Mouse (Mus musculus): Measurements from ENCODE around the gene Gm20661. TPM values are rescaled to one million over a fixed set of nuclear protein-coding genes. Genes with fewer than 3 reads are reported as not detected.

The Gm20661 gene
- polyA plus RNA-seq, 1 experiment from 2014 or later: not detected

DNA sequence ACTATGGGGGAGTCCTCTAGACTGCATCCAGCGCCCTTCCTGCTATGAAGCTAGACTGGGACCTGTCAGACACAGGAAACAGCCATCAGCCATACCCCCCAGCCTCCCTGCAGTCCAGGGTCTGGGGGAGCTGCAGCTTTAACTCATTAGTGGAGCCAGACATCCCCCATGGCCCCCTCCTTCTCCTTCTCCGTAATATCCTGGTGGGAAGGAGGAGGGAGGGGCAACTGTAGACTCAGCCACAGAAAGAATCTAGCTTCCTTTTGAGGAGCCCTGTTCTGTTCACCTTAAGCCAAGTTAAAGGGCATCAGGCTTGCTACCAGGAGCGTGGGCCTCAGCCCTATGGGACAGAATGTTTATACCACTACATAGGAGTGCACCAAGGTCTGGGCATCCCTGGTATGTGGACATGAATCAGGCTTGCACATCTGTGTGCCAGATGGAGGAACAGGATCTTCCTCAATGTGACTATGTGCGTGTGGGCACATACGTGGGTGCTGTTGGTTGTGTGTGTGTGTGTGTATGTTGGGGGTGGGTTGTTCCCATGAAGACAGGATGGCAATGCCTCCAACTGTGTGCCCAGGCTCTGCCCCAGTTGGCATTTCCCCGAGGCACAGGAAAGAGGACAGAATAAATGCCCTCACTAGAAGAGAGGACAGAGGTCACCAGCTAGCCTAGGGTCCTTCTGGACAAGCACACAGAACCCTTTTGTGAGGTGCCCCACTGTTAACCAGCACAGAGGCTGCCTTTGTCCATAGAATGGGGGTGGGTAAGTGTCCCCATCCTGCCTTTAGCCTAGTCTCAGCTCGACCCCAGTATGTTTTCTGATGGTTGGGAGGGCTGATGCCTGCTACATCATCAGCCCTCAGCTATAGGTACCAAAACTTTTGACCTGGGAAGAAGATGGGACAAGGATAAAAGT is 913 bp upstream of the Gm20661 start:
- DNase-seq (ENCODE audit: low read depth, low spot score) (no peak), ATAC-seq (no peak)
- CTCF ChIA-PET: interaction anchor here (1.2 to 1.5 kb wide), 2 partner anchors 8 to 77 kb away, joined by 3 to 5 read pairs; no protein-coding TSS in a partner anchor
- POLR2A ChIA-PET: interaction anchor here (1.2 to 1.6 kb wide), 2 partner anchors 17 to 19 kb away, joined by 3 to 4 read pairs; no protein-coding TSS in a partner anchor
- TF ChIP-seq CTCF (IDR thresholded peaks at IDR 0.05): no peak
- in situ Hi-C loops (cut with MboI; ENCODE audit: low pct_unique_long_range_greater_than_20kb): no loop called here
- no peaks in the 10 kb centered on the region for H3K27me3 ChIP-seq

DNA sequence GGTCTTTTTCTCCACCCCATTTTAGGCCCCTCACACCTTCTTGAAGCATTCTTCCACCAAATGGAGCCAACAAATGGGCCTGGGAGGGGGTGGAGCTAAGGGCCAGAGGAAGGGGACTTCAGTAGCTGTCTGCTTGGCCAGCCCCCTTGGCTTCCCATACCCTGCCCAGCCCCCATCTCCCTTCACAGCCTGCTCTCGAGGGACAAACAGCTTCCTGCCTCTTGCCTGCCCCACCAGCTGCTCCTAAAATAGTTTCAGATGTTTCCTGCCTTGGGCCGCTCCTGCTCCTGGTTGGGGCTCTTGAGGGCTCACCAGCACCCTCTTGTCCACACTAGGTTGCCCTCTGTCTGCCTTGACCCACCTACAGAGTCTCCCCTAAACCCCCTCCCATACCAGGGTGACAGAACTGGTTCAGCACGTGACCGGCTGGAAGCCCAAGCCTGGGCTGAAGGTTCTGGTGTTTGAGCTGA is 598 bp downstream of the Gm20661 start:
- DNase-seq (ENCODE audit: low read depth, low spot score) (no peak), ATAC-seq (no peak)
- in situ Hi-C loops (cut with MboI; ENCODE audit: low pct_unique_long_range_greater_than_20kb): no loop called here
- no peaks in the 10 kb centered on the region for H3K27me3 ChIP-seq
- no peak for TF ChIP-seq CTCF (IDR thresholded peaks at IDR 0.05)
- POLR2A ChIA-PET: interaction anchor here (1.0 kb wide), 1 partner anchor 8 kb away, joined by 3 read pairs; the partner anchor contains the start of gene Uba7
- CTCF ChIA-PET: interaction anchor here (1.0 to 1.2 kb wide), 2 partner anchors 9 to 20 kb away, joined by 3 read pairs; no protein-coding TSS in a partner anchor

DNA sequence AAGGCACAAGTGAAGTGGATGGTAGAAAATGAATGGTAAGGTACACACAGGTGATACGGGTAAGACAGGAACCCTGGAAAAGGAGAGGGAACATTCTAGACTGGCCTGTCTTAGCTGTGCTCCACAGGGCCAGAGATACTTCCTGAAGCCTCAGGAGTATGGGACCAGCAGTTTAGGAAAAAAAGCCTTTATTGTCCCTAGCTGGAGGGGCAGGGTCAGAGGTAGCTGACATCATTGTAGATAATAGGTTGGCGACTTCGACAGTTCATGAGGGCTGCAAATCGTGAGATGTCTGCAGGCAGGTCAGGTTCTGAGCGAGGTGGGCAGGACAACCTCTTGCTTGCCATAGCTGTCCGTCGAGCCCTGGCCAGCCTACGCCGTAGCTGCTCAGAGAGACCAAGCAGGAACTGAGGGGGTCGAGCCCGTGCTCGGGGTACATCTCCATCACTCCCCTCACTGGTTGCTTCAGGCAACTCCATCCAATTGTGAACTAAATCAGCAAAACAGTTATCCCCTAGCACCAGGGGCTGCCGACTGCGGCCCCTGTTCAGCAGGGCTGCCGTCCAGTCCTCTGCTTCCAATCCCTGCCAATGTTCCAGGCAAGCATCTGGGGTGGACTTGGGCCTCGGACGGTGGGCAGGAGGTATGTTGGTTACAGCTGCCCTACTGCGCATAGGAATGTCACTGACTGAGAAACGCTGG is 1.3 kb downstream of the Gm20661 start:
- no peak for TF ChIP-seq CTCF (IDR thresholded peaks at IDR 0.05)
- ChIA-PET POLR2A (interaction anchor here (0.6 to 1.0 kb wide), 2 partner anchors 9 to 10 kb away, joined by 3 to 9 read pairs; partner anchors contain the start of gene Uba7), CTCF (no interaction called here)
- in situ Hi-C loops (cut with MboI; ENCODE audit: low pct_unique_long_range_greater_than_20kb): no loop called here
- H3K27me3 ChIP-seq: no peaks in the 10 kb centered on the region
- DNase-seq (ENCODE audit: low read depth, low spot score) (no peak), ATAC-seq (no peak)

DNA sequence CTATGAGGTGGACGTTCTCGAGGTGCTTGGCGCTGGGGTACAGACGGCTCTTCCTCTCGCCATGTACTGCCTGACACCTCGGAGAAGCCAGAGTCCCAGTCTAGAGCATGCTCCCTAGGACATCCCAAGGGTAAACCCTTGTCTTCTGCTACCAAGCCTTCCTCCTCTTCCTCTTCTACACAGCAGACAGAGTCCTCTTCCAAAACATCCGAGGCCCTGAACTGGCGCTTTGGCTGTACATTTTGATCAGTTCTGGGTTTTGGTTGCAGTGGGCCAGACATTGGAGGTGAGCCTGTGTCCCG is 1.8 kb downstream of the Gm20661 start:
- no peak for TF ChIP-seq CTCF (IDR thresholded peaks at IDR 0.05)
- DNase-seq (ENCODE audit: low read depth, low spot score): no peak
- in situ Hi-C loops (cut with MboI; ENCODE audit: low pct_unique_long_range_greater_than_20kb): no loop called here
- CTCF ChIA-PET: no interaction called here
- ATAC-seq: no peak
- no peaks in the 10 kb centered on the region for H3K27me3 ChIP-seq
- POLR2A ChIA-PET: no interaction called here

DNA sequence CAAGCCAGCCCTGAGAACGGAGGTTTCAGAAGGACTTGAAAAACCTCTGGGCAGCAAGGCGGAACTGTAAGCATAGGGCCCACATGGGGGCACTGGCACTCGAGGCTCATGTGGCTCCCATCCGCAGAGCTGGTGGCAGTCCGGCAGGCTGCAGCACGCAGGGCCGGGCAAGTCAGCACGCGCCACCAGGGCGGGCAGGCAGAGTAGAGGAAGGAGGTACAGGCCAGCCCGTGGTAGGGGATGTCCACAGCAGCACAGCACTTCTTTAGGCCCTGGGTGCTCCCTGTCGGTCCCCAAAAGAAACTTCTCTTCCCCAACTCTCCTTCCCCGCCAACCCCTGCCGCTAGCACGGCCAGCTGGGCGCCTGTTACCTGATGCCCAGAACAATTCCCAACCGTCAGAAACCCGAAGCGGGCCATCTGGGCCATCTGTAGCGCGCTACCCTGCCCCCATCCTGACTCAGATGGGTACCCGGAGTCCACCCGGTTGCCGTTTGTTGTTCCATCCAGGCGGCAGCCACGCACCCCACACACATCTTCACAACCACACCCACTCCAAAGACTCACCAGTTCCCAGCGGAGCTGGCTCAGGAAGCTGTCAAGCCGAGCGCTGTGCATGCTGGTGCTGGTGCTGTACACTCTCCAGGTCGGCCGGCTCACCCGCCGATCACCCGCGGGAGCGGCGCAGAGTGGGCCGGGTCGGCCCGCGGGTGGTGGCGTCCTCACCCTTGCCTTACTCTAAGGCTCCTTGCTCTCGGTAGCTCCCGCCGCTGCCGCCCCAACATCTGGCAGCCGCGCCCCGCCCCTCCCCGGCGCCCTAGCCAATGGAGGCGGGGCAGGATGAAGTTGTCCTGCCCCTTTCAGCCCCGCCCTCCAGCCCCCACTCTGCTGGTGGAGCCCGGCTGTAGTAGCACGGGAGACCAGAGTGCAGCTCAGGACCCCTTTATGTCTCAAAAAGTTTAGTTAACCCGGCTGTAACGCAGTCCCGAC is 2.6 kb downstream of the Gm20661 start, which contains the start of gene Inka1:
Inka1 (minus strand) TSS at position 749 of the 989 bp plus-strand sequence.
- no peak for TF ChIP-seq CTCF (IDR thresholded peaks at IDR 0.05)
- POLR2A ChIA-PET: interaction anchor here (1.2 kb wide), 1 partner anchor 9 kb away, joined by 3 read pairs; no protein-coding TSS in a partner anchor
- in situ Hi-C loops (cut with MboI; ENCODE audit: low pct_unique_long_range_greater_than_20kb): no loop called here
- H3K27me3 ChIP-seq: no peaks in the 10 kb centered on the region
- CTCF ChIA-PET: interaction anchor here (1.2 kb wide), 1 partner anchor 10 kb away, joined by 3 read pairs; the partner anchor contains the start of gene Uba7
- DNase-seq (ENCODE audit: low read depth, low spot score) (no peak), ATAC-seq (peak; percentile 78)

DNA sequence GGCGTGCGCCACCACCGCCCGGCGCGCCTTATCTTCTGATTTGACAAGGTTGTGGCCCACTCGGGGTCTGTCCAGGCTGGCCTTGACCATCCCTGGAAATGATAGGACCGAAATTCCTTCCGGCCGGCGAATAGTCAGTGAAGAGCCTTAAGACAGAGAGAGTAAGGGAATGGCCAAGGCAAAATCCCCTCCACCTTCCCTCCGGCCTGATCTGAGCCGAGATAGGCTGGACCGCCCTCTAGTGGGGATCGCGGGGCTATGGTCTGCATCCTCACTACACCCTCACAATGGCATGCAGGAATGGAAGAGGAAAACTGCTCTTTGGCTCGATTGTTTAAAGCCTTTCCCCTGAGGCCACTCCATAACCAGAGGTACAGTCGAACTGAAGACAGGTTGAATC is 3.5 kb downstream of the Gm20661 start:
- no peaks in the 10 kb centered on the region for H3K27me3 ChIP-seq
- in situ Hi-C loops (cut with MboI; ENCODE audit: low pct_unique_long_range_greater_than_20kb): no loop called here
- no peak for TF ChIP-seq CTCF (IDR thresholded peaks at IDR 0.05)
- POLR2A ChIA-PET: interaction anchor here (1.0 to 1.2 kb wide), 2 partner anchors 10 to 12 kb away, joined by 3 read pairs; no protein-coding TSS in a partner anchor
- no peak for DNase-seq (ENCODE audit: low read depth, low spot score)
- CTCF ChIA-PET: interaction anchor here (1.2 to 1.5 kb wide), 2 partner anchors 10 to 11 kb away, joined by 3 to 5 read pairs; partner anchors contain the start of gene Uba7
- ATAC-seq: peak; percentile 69

DNA sequence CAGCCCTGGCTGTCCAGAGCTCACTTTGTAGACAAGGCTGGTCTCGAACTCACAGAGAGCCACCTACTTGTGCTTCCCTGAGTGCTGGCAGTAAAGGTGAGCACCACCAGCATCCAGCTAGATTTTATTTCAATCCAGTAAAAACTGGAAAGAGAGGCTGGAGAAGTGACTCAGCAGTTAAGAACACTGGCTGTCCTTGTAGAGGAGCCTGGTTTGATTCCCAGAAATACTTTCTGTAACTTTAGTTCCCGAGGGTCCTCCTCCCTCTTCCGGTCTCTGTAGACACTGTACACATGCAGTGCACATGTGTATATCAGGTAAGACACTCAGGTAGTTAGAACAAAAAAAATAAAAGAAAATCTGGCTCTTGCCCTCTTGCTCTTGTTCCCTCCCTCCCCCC is 5.1 kb downstream of the Gm20661 start:
- ATAC-seq (no peak), DNase-seq (ENCODE audit: low read depth, low spot score) (no peak)
- no peak for TF ChIP-seq CTCF (IDR thresholded peaks at IDR 0.05)
- in situ Hi-C loops (cut with MboI; ENCODE audit: low pct_unique_long_range_greater_than_20kb): no loop called here
- POLR2A ChIA-PET: interaction anchor here (0.7 kb wide), 2 partner anchors 16 to 91 kb away, joined by 3 read pairs; no protein-coding TSS in a partner anchor
- H3K27me3 ChIP-seq: no peaks in the 10 kb centered on the region
- CTCF ChIA-PET: interaction anchor here (1.0 to 1.9 kb wide), 5 partner anchors 12 to 84 kb away, joined by 3 to 9 read pairs (median 4); no protein-coding TSS in a partner anchor

DNA sequence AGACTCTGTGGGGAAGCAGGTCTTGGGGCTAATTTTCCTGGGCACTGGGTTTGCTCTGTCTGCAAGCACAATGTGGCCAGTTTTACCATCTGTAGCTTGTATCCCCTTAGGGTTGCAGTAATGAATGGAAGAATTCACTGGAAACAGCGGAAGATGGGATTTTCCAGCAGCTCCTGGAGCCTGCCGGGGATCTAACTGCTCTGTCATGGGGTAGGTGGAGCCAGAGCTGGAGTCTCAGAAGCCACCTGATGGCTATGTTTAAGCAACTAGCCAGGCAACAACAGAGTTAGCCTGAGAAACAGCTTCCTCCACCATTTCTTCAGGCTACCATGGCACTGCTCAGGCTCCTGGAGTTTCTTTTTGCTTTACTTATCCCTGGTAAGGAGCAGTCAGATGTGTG is 9.3 kb downstream of the Gm20661 start, which contains the start of gene Cdhr4:
Cdhr4 (plus strand) TSS at position 301 of the 400 bp plus-strand sequence.
- in situ Hi-C loops (cut with MboI; ENCODE audit: low pct_unique_long_range_greater_than_20kb): no loop called here
- CTCF ChIA-PET: interaction anchor here (1.1 kb wide), 1 partner anchor 61 kb away, joined by 3 read pairs; the partner anchor contains the start of gene Amigo3
- TF ChIP-seq CTCF (IDR thresholded peaks at IDR 0.05): no peak
- ATAC-seq (no peak), DNase-seq (ENCODE audit: low read depth, low spot score) (no peak)
- peaks cover 2% of the 10 kb centered on the region for H3K27me3 ChIP-seq
- POLR2A ChIA-PET: interaction anchor here (1.3 kb wide), 1 partner anchor 11 kb away, joined by 4 read pairs; the partner anchor contains the start of gene Ip6k1

DNA sequence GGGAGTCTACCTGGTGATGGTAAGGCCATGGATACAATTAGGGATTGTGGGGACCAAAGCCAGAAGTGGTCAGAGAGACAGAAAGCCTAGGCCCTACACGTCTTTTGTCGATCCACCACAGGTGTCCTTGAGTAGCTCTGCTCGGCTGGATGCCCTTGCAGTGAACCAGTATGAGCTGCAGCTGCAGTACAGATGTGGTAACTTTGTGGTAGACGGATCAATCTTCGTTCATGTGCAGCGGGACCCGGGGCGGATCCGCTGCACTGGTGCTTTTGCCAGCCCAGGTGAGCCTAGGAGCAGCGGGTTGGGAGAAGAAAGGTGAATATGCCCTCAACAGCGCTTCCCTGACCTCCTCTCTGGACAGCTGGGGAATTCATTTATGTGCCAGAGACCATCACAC is 10.2 kb downstream of the Gm20661 start:
- H3K27me3 ChIP-seq: peaks cover 6% of the 10 kb centered on the region
- in situ Hi-C loops (cut with MboI; ENCODE audit: low pct_unique_long_range_greater_than_20kb): no loop called here
- ChIA-PET CTCF (interaction anchor here (1.1 kb wide), 1 partner anchor 60 kb away, joined by 3 read pairs; the partner anchor contains the start of gene Amigo3), POLR2A (no interaction called here)
- DNase-seq (ENCODE audit: low read depth, low spot score) (no peak), ATAC-seq (no peak)
- TF ChIP-seq CTCF (IDR thresholded peaks at IDR 0.05): no peak
